Mouse (Mus musculus) frontal cortex, adult (tissue): ENCODE measurements around the gene Hist1h2af.
"Not testable (repeated sequence)": the region's sequence is repeated elsewhere in the genome, so short reads cannot be mapped to it uniquely, and the experiment has no call there.

Experiments
- ATAC-seq: cut with Nextera tagmentation; 2 replicates; pipeline ENCODE4 v1.9.2; 2017; ENCODE audit warnings: mild to moderate bottlenecking, moderate library complexity, mixed read lengths; ENCODE audit not compliant: low TSS enrichment

Hist1h2af gene

GRCm38 (mm10) chr13:23555839-23556416 lies 22.2 kb downstream of the Hist1h2af start:
- peak; percentile 86 for ATAC-seq

GRCm38 (mm10) chr13:23556906-23557305 lies 23.2 kb downstream of the Hist1h2af start:
- ATAC-seq: no peak

GRCm38 (mm10) chr13:23560699-23561098 lies 27.0 kb downstream of the Hist1h2af start:
- ATAC-seq: not testable (repeated sequence)

- not testable (repeated sequence) for ATAC-seq
Observed at GRCm38 (mm10) chr13:23561531-23561882, 27.8 kb downstream of the Hist1h2af start.

- peak; percentile 92 for ATAC-seq
Observed at GRCm38 (mm10) chr13:23561883-23562659, 28.4 kb downstream of the Hist1h2af start, which contains the start of gene Hist1h3e. Gene Hist1h3e (minus strand): TSS chr13:23562369.

- peak; percentile 78 for ATAC-seq
Observed at GRCm38 (mm10) chr13:23562699-23563462, 29.2 kb downstream of the Hist1h2af start.

GRCm38 (mm10) chr13:23564482-23564881 lies 30.8 kb downstream of the Hist1h2af start:
- no peak for ATAC-seq

- ATAC-seq: not testable (repeated sequence)
Observed at GRCm38 (mm10) chr13:23570261-23571021, 36.7 kb downstream of the Hist1h2af start.

GRCm38 (mm10) chr13:23571022-23571503 lies 37.4 kb downstream of the Hist1h2af start, which contains the start of the genes Hist1h2ae and Hist1h2bg:
Gene Hist1h2ae (minus strand): TSS chr13:23571220.
Gene Hist1h2bg (plus strand): TSS chr13:23571396.
- ATAC-seq: peak; percentile 96

GRCm38 (mm10) chr13:23571504-23572217 lies 38.0 kb downstream of the Hist1h2af start:
- not testable (repeated sequence) for ATAC-seq

- no peak for ATAC-seq
Observed at GRCm38 (mm10) chr13:23572218-23573033, 38.7 kb downstream of the Hist1h2af start.

- ATAC-seq: not testable (repeated sequence)
Observed at GRCm38 (mm10) chr13:23573034-23573897, 39.6 kb downstream of the Hist1h2af start.

GRCm38 (mm10) chr13:23573898-23574524 lies 40.3 kb downstream of the Hist1h2af start, which contains the start of the genes Hist1h2bf and Hist1h2ad:
Gene Hist1h2bf (minus strand): TSS chr13:23574196.
Gene Hist1h2ad (plus strand): TSS chr13:23574381.
- ATAC-seq: peak; percentile 93

- ATAC-seq: not testable (repeated sequence)
Observed at GRCm38 (mm10) chr13:23574546-23575170, 41.0 kb downstream of the Hist1h2af start.

GRCm38 (mm10) chr13:23575271-23575851 lies 41.7 kb downstream of the Hist1h2af start, which contains the start of gene Hist1h3d:
Gene Hist1h3d (plus strand): TSS chr13:23575763.
- ATAC-seq: peak; percentile 71

GRCm38 (mm10) chr13:23575864-23576313 lies 42.2 kb downstream of the Hist1h2af start:
- ATAC-seq: not testable (repeated sequence)

- no peak for ATAC-seq
Observed at GRCm38 (mm10) chr13:23576351-23576881, 42.7 kb downstream of the Hist1h2af start.
